Mouse (Mus musculus): Measurements from ENCODE around the gene Lrrc52. TPM values are rescaled to one million over a fixed set of nuclear protein-coding genes. Genes with fewer than 3 reads are reported as not detected.
A peak's percentile ranks its signal among the peaks of the same experiment; 100 is the strongest.

Gene Lrrc52
- total and polyA plus RNA-seq, 3 experiments = 0.66 TPM; not detected in 2

GRCm38 (mm10) chr1:167436186-167436975, 30.2 kb downstream of the Lrrc52 start:
- no peak for DNase-seq

- no peak for DNase-seq
Observed at GRCm38 (mm10) chr1:167434931-167435330, 31.6 kb downstream of the Lrrc52 start.

- no peak for DNase-seq
Observed at GRCm38 (mm10) chr1:167430976-167431676, 35.5 kb downstream of the Lrrc52 start.

- no peak for DNase-seq
Observed at GRCm38 (mm10) chr1:167426681-167427080, 39.9 kb downstream of the Lrrc52 start.

DNA sequence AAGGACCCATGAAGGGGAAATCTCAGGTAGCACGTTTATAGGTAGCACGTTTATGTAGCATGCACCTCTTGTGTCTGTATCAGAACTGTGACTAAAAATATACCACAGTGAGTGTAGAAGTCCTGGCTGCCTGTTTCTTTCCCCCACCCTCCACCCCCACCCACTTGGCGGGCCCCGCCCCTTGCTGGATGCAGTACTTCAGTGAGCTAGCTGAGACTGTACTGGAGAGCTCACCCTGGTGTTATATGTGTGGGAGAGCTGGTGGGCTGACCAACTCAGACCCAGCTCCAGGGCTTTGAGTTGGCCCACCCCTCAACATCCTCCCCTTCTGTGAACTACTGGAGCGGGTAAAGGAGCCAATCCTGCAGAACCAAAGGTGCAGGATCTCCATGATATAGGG, 41.0 kb downstream of the Lrrc52 start:
- no peak for DNase-seq

DNA sequence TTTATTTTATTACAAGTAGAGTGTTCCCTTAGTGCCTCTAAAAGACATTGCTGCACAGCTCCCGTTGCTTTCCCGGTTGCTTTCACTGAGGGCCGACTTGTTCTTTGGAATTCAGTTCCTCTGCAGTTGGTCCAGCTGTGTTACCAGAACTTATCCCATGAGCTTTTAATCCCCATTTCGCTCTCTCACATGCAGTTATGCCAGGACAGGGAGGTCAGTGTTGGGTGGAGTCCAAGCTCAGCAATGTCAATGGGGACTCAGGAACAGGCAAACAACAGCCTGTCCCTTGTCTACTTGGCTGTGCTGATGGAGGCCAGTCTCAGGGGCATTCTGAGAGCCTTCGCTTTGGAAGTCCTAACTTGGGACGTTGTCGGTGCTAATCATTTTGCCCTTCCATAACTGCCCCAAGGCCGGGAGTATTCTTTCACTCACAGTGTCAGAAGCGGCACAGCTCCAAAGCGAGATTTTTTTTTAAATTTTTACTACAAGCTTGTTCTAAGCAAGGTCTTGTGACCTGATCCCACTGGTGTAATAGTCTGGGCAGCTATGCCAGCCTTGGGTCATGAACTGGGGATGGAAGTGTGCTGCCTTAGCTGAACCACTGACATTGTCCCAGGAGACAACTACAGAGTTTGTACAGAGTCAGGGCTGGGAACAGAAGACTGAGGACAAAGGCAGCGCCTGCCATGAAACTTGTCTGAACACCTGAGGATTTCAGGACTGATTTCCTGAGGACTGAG, 43.9 kb downstream of the Lrrc52 start:
- DNase-seq = peak; percentile 20

DNA sequence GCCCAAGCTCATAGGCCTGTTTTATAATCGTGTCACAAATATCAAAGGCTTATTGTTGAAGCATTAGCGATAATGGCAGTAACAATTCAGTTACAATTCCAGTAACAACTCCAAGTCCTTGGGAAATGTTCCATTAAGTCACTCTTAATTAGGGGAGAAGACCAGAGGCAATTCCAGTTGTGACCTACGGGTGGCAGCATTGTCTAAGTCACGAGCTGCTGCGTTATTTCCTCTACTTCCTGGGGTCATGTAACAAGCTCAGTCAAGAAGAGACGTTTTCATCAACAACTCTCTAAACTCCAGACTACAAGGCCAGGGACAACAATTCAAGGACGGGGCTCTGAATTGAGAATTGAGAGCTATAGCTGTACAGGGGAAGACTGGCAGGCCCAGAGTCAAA, 51.7 kb downstream of the Lrrc52 start:
- peak; percentile 66 for DNase-seq

DNA sequence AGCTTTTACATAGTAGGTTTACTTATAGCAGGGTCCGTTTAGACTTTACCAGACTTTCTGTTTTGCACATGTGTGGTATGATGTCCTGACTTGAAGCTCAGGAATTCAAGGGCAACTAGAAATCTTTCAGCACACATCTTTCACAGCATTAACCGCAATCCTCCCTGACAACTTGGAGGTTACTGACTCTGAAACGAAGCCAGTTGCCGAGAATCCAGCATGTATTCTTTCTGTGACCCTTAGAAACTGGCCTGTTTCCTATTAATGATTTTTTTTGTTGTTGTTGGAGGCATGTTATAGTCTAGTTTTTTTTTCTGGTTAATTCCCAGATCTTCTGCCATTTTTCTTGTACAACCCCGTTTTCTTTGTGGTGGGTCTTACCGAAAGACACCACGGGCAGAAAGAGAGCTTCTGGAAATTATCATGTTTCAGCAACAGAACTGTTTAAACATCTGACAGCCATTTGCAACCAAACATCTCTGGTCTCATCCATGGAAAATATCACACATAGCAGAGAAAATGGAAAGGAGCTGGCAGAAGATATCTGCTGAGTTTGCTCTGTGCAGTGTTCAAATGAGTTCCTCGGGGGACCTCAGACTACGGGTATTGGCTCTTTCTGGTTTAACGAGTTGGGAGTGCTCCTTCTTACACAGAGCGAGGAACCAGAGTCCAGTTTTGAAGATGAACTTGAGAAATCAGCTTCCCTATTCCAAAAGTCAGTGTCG, 54.4 kb downstream of the Lrrc52 start:
- DNase-seq = no peak

DNA sequence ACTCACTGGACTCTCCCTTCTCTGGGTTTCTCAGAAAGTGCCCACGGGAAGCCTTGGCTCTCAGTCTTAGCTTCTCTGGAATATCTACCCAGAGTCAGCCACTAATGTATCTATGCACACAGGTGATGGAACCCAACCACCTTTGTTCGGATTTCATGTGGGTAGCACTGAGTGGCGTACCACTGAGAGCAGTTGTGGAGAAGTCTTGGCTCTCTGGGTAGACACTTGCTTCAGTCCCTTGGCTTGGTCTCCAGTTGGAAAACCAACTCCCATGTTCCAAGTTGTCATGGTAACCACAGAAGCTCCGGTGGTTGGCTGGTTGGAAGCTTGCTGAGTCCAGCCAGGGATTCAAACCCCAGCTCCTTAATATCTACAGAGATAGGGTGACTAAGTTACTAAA, 57.0 kb downstream of the Lrrc52 start:
- no peak for DNase-seq

DNA sequence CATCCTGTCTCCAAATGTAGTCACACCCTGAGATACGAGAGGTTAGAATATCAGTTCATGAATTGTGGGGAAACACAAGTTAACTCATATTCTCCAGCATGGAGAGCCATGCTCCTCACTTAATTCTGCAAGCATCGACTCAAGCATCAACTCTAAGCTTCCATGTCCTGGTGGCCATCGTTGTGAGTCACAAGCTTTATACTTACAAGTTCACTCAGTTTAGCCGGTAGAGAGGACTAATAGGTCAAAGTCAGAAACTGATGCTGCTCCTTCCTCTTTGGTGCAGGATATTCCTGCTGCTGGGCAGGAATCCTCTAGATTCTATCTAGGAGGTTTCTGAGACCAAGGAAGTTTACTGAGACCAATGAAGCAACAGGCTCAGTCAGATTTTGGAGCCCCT, 61.3 kb downstream of the Lrrc52 start:
- DNase-seq = no peak

Other genes starting within 250 kb of the Lrrc52 start
- 100 to 1,000 TPM in 1 of 2 experiments, 10 to 100 TPM in 1; 39.5 to 107 TPM for gene Uck2, start 181.5 kb downstream of the Lrrc52 start, total RNA-seq (2021)
- 15.8 and 30.4 TPM in 2 replicates for gene Uck2, start 181.5 kb downstream of the Lrrc52 start, polyA plus RNA-seq (2012; rRNA removed)
- 100 to 1,000 TPM; 141 to 146 TPM for gene Tmco1, start 158.4 kb downstream of the Lrrc52 start, total RNA-seq (2021)
- 58.7 and 83.4 TPM in 2 replicates for gene Tmco1, start 158.4 kb downstream of the Lrrc52 start, polyA plus RNA-seq (2012; rRNA removed)
- gene Aldh9a1, start 116.8 kb downstream of the Lrrc52 start, total RNA-seq (2021) = 10 to 100 TPM; 77.1 to 84.8 TPM
- gene Aldh9a1, start 116.8 kb downstream of the Lrrc52 start, polyA plus RNA-seq (2012; rRNA removed) = 62.4 and 62.8 TPM in 2 replicates
- gene Mgst3, start 72.9 kb downstream of the Lrrc52 start, total RNA-seq (2021) = 10 to 100 TPM; 79.0 to 84.2 TPM
- gene Mgst3, start 72.9 kb downstream of the Lrrc52 start, polyA plus RNA-seq (2012; rRNA removed) = 298 and 342 TPM in 2 replicates
- gene Rxrg, start 131.6 kb upstream of the Lrrc52 start, total RNA-seq (2021) = 10 to 100 TPM in 1 of 2 experiments, 1 to 10 TPM in 1; 5.4 to 10.0 TPM
- 3.4 and 4.7 TPM in 2 replicates for gene Rxrg, start 131.6 kb upstream of the Lrrc52 start, polyA plus RNA-seq (2012; rRNA removed)
- under 1 TPM in 1 of 2 experiments, not detected in 1; 0.14 TPM for gene Lmx1a, start 222.5 kb upstream of the Lrrc52 start, total RNA-seq (2021)
- not detected in 2 replicates for gene Lmx1a, start 222.5 kb upstream of the Lrrc52 start, polyA plus RNA-seq (2012; rRNA removed)